Mouse (Mus musculus): ENCODE data around the gene Dusp1. TPM values are rescaled to one million over a fixed set of nuclear protein-coding genes. Genes with fewer than 3 reads are reported as not detected.

The Dusp1 gene
- polyA plus RNA-seq, 1 experiment, result 5.5 TPM

DNA sequence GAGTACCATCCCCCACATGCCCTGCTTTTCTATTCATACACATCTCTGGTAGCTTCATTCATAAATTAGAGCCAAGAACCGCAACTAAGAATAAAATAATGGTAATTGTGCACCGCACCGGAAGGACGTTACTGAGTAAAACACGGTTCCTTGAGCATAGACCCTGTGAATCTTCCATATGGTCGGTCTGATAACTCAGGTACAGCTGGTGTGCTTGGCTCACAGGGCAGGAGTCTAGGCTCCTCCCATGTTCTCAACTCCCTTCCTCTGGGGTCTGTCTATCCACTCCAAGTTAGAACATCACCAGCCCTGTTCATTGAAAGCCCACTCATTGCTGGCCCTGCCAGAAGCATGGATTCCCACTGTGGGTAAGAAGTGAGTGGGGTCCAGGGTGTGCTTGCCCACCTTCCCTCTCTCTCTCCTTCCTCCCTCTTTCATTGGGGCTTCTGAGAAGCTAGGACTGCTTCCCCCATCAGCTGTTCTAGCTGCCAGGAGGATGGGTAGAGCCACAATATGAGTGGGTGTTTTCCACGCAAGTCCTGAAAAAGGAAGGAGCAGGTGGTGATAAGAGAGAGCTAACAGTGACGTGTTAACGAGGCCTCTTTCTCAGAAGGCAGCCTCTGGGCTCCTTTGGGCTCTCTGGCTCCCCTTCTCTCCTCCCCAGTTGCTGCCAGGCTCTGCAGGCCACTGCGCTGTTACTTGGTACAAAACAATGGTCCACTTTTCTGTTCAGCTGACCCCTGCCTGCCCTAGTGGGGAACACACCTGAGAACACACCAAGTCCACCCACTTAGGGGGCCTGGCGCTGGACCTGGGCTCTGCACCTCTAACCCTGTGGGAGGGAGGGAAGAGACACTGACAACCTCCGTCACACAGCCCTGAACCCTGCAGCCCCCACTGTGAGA lies 14.1 kb upstream of the Dusp1 start:
- TF ChIP-seq GATA1 (IDR thresholded peaks at IDR 0.05; ENCODE audit: low read length), result no peak

DNA sequence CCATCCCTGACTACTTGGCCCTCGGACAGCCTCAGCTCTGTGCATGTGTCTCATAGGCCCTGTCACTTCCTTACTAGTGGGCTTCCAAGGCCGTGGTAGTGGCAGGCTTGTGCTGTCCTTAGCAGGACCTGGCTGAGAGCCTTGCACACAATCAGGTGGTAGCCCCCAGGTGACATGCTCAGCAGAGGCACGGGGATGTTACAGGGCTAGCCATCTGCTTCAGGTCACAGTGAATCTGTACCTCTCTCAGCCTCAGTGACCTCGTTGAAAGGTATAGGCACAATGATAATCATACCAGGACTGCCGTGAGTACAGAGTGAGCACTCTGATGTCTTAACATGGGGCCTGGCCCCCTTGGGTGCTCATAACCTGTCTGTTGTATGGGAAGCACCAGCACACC lies 12.8 kb upstream of the Dusp1 start:
- TF ChIP-seq GATA1 (IDR thresholded peaks at IDR 0.05; ENCODE audit: low read length), result no peak

DNA sequence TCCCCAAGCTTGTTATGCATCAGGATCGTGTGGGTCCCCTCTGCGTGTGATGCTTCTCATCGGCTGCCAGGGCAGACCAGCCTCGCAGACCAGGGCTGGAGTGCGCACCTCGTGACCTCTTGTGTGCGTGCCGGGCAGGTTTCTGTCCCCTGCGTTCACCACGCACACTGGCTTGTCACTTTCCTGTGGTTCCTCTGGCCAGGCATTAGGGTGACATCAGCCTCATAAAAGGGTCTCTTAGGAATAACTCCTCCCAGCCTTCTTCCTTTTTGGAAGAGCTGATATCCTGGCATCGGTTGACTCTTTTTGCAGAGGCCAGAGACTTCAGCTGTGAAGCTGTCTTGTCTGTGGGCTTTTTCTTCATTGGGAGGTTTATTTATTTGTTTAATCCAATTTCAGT lies 12.2 kb upstream of the Dusp1 start:
- no peak for TF ChIP-seq GATA1 (IDR thresholded peaks at IDR 0.05; ENCODE audit: low read length)

DNA sequence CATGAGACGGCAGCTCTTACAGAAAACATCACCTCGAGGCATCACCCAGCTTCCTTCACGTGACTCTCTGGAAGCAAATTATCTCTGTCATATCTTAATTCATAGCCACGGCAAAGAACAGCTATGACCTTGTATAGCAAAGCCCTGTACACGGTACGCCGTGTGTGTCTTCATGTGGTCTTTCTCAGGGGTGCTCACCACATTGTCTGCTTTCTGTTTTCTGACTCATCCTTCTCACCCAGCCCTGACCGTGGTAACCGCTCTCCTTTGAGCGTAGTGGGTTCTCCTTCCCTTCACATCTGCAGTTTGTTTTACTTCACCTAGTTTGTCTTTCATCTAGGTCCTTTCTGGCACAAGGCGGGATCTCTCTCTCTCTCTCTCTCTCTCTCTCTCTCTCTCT lies 10.3 kb upstream of the Dusp1 start:
- TF ChIP-seq GATA1 (IDR thresholded peaks at IDR 0.05; ENCODE audit: low read length), result no peak

DNA sequence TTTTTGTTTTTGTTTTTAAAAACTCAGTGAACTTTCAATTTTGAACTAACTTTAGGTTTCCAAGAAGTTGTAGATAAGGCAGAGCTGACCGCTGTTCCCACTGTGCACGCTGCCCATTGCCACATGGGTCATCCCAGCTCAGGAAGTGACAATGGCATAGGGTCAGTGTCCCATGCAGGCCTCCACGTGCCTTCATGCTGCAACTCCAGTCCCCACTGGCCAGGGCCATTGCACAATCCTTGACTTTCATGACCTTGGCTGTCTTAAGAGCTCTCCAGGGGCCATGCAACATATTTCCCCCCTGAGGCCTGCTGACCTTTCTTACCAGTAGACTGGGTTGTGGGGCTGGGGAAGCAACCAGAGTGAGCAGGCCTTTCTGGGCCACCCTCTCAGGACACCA lies 9.4 kb upstream of the Dusp1 start:
- no peak for TF ChIP-seq GATA1 (IDR thresholded peaks at IDR 0.05; ENCODE audit: low read length)

DNA sequence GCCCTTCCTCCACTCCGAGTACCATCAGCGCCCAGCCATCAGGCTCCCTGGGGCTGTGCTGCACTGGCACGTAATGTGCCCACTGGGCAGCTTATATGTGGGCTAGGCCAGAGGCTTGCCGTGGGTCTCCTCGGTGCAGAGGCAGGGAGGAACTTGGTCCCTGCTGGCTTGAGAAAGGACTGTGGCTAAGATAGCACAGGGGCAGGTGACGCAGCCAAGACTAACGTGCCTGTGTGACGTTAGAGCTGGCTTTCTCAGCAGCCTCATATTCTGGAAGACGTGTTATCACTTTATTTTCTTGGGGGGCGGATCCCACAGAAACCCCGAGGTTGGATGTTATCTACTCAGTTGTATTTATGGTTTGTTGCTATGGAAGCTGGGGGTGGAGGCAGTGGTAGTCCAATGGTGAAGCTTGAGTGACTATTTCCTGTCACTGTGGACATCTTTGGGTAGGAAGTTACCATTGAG lies 8.8 kb upstream of the Dusp1 start:
- TF ChIP-seq GATA1 (IDR thresholded peaks at IDR 0.05; ENCODE audit: low read length), result no peak

DNA sequence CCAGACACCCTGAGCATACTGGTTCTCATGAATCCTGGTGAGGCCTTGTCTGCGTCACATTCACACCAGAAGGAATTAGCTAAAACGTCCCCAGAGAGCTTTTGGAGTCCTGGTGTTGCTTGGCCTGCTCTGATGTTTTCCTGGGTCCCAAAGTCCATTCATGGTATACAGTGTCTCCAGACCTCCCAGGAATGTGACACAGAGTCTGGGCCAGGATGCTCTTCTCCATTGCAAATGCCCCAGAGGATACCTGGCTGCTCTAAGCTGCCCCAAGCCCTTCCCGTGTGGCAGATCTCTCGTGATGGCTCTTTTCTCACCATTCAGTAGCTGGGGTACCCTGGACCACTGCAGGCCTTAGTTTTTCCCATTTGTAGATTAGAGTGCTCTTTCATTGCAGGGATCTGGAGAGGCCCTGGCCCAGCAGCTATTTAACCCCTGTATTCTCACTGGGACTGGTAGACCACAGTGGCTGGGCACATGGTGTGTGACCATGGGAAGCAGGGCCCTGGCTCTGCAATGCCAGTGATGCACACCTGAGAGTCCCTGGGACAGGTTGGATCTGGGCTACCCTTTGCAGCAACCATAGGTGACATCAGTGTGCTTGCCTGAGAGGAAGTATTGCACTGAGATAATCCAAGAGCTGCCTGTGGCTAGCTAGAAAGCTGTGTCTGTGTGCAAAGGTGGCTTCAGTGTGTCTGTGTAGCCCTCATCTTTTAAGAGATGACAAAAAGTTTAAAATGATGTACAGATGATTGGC lies 7.8 kb upstream of the Dusp1 start:
- no peak for TF ChIP-seq GATA1 (IDR thresholded peaks at IDR 0.05; ENCODE audit: low read length)

DNA sequence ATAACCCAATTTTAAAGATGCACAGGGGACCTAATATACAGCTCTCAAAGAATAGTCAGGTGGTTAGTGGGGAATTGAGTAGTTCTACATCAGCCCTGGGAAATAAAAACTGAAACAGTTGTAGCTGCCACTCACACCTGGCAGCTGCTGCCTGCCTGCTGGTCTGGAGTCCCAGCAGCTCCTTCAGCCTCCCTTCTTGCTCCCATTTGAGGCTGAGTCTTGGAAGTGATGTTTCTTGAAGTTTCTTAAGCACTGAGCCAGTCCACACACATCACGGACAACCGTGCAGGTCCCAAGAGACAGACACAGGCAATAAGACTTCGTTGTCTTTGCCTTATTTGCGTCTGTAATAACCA lies 5.9 kb upstream of the Dusp1 start:
- TF ChIP-seq GATA1 (IDR thresholded peaks at IDR 0.05; ENCODE audit: low read length), result no peak

DNA sequence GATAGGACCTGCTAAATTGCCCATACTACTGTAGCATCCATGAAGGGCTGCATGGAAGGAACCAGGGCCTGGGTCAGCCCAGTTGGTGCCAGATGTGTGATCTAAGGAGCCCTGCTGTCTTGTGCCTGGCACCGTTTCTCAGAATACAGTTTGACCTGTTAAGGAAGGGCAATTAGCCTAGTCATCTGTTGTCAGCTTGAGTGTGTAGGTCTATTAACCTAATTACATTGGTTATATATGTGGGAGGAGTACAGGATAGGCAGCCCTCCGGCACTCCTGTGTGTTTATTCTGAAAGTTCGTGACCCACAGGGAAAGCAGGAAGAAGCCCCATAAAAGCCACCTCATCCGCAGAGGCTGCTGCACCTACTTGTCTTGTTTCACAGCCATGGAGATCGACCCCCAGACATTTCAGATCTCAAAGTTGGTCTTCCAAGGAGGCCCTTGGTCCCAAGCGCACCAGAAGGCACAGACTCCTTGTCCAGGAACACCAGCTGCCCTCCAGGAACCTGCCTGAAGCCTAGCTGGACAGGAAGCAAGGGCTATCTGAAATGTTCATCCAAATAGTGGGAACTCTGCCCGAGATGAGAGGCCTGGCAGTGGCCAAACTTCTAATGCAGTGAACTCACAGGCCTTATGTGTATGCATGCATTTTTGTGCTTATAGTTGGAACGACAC lies 5.4 kb upstream of the Dusp1 start:
- no peak for TF ChIP-seq GATA1 (IDR thresholded peaks at IDR 0.05; ENCODE audit: low read length)

DNA sequence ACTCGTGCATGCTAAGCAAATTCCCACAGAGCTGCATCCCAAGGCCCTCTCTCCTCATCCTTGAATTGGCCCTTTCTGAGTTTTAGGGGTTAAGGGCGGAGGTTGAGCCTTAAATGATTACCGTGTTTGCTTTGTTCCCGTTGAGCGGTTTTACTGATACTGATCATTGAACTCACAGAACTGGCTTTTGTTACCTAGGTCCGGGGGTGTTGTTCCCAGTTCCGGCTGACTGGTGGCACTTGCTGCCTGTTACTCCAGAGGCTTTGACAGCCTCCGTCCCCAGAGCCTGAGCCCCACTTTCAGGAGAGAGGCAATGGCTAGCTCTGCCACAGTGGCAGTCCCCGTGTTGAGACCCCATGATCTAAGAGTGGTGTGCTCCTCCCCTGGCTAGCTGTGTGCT lies 2.5 kb upstream of the Dusp1 start:
- TF ChIP-seq GATA1 (IDR thresholded peaks at IDR 0.05; ENCODE audit: low read length), result no peak

DNA sequence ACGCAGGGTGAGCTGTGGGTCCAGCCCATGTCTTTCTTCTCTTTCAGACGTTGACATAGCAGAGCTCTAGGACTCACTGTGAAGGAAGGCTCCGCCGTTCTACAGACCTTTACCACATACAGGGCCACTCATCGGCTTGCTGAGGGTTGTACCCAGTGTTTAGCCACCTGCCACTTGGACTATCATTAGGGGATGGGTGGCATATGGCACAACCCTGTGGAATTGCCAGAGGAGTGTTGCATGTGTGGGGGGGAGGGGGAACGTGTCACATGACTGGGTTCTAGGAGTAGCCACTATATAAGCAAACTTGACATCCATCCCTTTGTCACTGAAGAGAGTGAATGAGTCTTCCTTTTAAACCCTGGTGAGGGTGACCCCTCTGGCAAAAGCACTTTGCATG lies 1.5 kb upstream of the Dusp1 start:
- TF ChIP-seq GATA1 (IDR thresholded peaks at IDR 0.05; ENCODE audit: low read length), result no peak

DNA sequence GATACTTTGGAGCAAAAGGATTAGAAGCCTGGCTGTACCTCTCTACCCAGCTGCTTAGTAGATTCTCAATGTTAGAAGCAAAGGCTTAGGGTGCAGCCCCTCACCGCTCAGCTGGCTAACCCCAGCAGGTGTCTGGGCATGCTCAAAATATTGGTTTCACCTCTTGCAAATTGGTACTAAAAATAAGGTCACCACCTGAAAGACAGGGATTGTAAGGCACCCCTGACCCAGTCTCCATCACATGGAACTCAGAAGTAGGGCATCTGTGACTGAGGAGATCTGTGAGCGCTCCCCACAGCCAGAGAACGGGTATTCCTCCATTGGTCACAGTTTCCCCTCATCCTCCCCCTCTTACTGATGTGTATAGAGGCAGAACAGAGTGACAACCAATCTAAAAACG lies 364 bp upstream of the Dusp1 start:
- TF ChIP-seq GATA1 (IDR thresholded peaks at IDR 0.05; ENCODE audit: low read length), result no peak

DNA sequence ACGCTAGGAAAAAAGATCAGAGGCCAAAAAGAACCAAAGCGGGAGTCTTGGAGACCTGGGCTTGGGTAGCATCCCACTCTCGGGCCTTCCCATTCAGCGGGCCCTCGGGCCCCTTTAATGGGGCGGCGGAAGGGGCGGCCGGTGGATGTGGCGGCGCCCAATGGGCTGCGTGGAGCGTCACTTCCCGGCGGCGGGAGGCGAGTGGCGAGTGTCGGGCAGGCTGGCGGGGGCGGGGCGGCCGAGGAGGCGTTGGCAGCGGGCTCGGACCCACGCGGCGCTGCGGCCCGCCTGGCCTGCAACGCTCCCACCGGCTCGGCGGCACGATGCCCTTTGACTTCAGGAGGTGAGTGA lies 663 bp downstream of the Dusp1 start, which contains the start of gene Ergic1:
Gene Ergic1, plus strand, starts transcription at position 200 of the 351 bp plus-strand sequence.
- no peak for TF ChIP-seq GATA1 (IDR thresholded peaks at IDR 0.05; ENCODE audit: low read length)

DNA sequence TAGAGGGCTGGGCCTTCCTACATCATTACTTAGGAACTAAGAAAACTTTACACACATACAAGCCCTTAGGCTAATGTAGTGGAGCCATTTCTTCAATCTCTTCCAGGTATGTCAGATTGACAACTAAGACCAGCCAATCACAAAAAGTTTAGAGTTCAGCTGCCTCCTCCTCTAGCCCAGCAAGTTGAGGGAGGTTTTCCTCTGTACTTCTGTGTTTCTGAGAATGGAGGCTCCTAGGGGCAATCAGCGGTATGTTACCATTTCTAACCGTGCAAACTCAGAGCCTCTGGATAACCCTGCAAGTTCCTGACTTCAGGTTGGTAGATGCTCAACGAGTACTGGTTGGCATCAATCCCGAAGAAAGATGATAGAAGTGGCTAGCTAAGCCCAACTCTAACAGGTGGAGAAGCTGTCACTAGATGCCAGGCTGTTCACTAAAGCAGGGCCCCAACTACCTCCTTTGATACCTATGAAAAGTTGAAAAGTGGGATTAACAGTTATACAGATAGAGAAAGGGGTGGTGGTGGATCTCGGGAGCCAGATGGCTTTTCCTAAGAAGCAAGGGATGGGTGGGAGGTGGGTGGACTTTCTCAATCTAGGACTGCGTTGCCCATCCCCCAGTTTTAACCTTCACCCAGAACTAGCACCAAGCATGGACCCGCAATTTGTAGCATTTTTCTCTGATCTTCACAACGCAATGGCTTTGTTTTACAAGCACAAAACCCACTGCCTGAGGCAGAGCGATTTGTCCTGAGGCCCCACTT lies 1.2 kb downstream of the Dusp1 start:
- TF ChIP-seq GATA1 (IDR thresholded peaks at IDR 0.05; ENCODE audit: low read length), result no peak

DNA sequence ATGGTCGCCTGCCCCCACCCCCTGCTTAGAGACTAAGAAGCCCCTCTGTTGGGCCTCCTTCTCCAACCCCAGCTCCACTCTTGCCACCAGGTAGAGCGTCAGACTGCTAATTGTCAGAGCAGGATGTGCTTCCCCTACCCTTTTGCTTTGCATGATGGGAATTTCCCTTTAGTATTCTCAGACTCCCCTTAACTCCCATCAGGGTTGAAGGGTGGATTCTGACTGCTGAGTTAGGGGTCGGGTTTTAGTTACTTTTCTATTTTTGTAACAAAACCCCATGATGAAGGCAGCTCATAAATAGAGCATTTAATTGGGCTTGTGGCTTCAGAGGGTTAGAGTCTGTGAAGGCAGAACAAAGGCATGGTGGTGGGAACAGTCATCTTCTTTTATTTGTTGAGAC lies 8.9 kb downstream of the Dusp1 start:
- TF ChIP-seq GATA1 (IDR thresholded peaks at IDR 0.05; ENCODE audit: low read length), result no peak

Data from G1E-ER4 (cell line).